Mouse (Mus musculus) myocyte (in vitro differentiated cells): ENCODE data around the gene Clip4. TPM values are rescaled to one million over a fixed set of nuclear protein-coding genes. Genes with fewer than 3 reads are reported as not detected.
A peak's percentile ranks its signal among the peaks of the same experiment; 100 is the strongest.

Experiments
- H3K27me3 ChIP-seq: one replicate; pipeline ENCODE4 v1.6.1; 2011; ENCODE audit not compliant: control insufficient read depth, insufficient read depth, insufficient read length
- H3K36me3 ChIP-seq: one replicate; pipeline ENCODE4 v1.6.1; 2011; ENCODE audit not compliant: control insufficient read depth, insufficient read depth
- H3K4me2 ChIP-seq: one replicate; pipeline ENCODE4 v1.6.1; 2011; ENCODE audit warnings: low read depth, control low read depth
- H3K4me3 ChIP-seq: one replicate; pipeline ENCODE4 v1.5.1; 2011; ENCODE audit warnings: mild to moderate bottlenecking, control low read depth, moderate library complexity
- H3K79me2 ChIP-seq: one replicate; pipeline ENCODE4 v1.6.1; 2011; ENCODE audit not compliant: control insufficient read depth, insufficient read depth
- H3ac ChIP-seq: one replicate; pipeline ENCODE4 v1.6.1; 2011; ENCODE audit not compliant: control insufficient read depth, insufficient read length
- CEBPB ChIP-seq: IDR thresholded peaks from 2 replicates; pipeline ENCODE4 v1.6.1; 2011; ENCODE audit warnings: mild to moderate bottlenecking, moderate library complexity; ENCODE audit not compliant: poor library complexity, insufficient read depth, severe bottlenecking
- E2F4 ChIP-seq: IDR thresholded peaks from one replicate; pipeline ENCODE4 v1.6.1; 2011; ENCODE audit warnings: mild to moderate bottlenecking, control low read depth, moderate library complexity; ENCODE audit not compliant: insufficient read depth
- MAX ChIP-seq: IDR thresholded peaks from one replicate; pipeline ENCODE4 v1.6.1; 2011; ENCODE audit warnings: low read depth, mild to moderate bottlenecking, control low read depth
- MYOD1 ChIP-seq, 3 experiments: IDR thresholded peaks; one replicate each; pipeline ENCODE4 v1.6.1; 2011; ENCODE audit warnings: control low read depth in 2 of 3, low read depth in 2 of 3, mild to moderate bottlenecking in 2 of 3, moderate library complexity in 1 of 3; ENCODE audit not compliant: insufficient read length in 2 of 3, control insufficient read depth in 1 of 3
- MYOG ChIP-seq, 3 experiments: IDR thresholded peaks; one replicate each; pipeline ENCODE4 v1.6.1; 2011; ENCODE audit warnings: control low read depth in 2 of 3, low read depth in 2 of 3, mild to moderate bottlenecking in 2 of 3; ENCODE audit not compliant: insufficient read length in 2 of 3, control insufficient read depth in 1 of 3, insufficient read depth in 1 of 3
- POLR2A ChIP-seq: IDR thresholded peaks from one replicate; pipeline ENCODE4 v1.6.1; 2011; ENCODE audit warnings: low read depth, mild to moderate bottlenecking, control low read depth, moderate library complexity; ENCODE audit not compliant: insufficient read length
- POLR2AphosphoS2 ChIP-seq: IDR thresholded peaks from one replicate; pipeline ENCODE4 v1.6.1; 2011; ENCODE audit warnings: low read depth, control low read depth; ENCODE audit not compliant: insufficient read length
- REST ChIP-seq: IDR thresholded peaks from one replicate; pipeline ENCODE4 v1.6.1; 2011; ENCODE audit warnings: mild to moderate bottlenecking, control low read depth, moderate library complexity; ENCODE audit not compliant: insufficient read depth, insufficient read length
- SRF ChIP-seq: IDR thresholded peaks from one replicate; pipeline ENCODE4 v1.6.1; 2011; ENCODE audit warnings: low read depth; ENCODE audit not compliant: control insufficient read depth, insufficient read length
- TCF12 ChIP-seq: IDR thresholded peaks from one replicate; pipeline ENCODE4 v1.6.1; 2011; ENCODE audit warnings: mild to moderate bottlenecking, control low read depth; ENCODE audit not compliant: poor library complexity, insufficient read depth, severe bottlenecking
- TCF3 ChIP-seq: IDR thresholded peaks from one replicate; pipeline ENCODE4 v1.6.1; 2011; ENCODE audit warnings: low read depth, control low read depth; ENCODE audit not compliant: insufficient read length
- USF1 ChIP-seq: IDR thresholded peaks from one replicate; pipeline ENCODE4 v1.6.1; 2011; ENCODE audit warnings: low read depth, mild to moderate bottlenecking, control low read depth, moderate library complexity
- polyA plus RNA-seq: library from polyadenylated mRNA; unstranded; fragments of >200 nt; fragmentation: generic; extraction: Trizol; gene quantifications from one replicate; pipeline ENCODE4 v1.2.1, GENCODE M21; 2012; ENCODE audit warnings: missing spikeins

Clip4 gene
- polyA plus RNA-seq, 1 experiment = 4.2 TPM

DNA sequence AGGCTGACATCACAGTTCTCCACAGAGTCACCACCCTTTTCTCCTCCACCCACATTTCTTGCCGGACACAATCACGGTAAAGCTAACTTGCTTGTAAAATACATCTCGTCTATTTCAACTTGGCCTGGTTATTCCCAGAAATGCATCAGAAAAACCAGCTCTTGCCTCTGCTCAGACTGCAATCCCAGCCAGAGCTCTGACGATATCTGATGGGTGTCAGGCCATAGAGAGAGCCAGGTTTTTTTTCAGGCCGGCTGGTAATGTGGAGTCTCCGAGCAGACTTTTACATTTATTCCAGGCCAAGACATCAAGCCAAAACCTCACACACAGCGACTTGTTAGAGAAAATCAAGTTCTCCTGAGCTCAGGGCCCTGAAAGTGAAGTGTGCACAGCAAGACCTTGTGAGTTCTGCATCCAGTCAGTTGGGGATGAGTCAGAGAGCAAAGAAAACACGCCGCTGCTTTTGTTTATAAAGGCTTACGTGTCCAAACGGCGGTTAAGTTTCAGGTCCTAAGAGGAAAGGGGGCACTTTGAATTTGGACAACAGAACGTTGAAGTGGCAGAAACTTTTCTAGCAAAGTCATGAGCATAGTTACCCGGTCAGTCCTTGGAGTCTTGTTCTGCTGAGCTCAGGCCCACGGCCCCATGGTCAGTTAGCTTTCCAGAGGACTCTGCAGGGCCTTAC lies 27.4 kb downstream of the Clip4 start:
- Histone ChIP-seq H3ac (no peak overlapping the region), H3K4me2 (peak overlapping the region; percentile 55), H3K36me3 (no peaks in the 10 kb centered on the region), H3K4me3 (no peak overlapping the region), H3K27me3 (no peaks in the 10 kb centered on the region), H3K79me2 (no peaks in the 10 kb centered on the region)
- TF ChIP-seq POLR2AphosphoS2 (no peak), MYOG (IDR thresholded peaks at IDR 0.05; ENCODE audit: control insufficient read depth in 1 of 3, insufficient read depth in 1 of 3, insufficient read length in 2 of 3, low read depth in 2 of 3) (no peak), SRF (no peak), MAX (no peak), E2F4 (no peak), TCF3 (no peak), REST (no peak), USF1 (no peak), POLR2A (no peak), MYOD1 (IDR thresholded peaks at IDR 0.05; ENCODE audit: control insufficient read depth in 1 of 3, insufficient read length in 2 of 3, low read depth in 2 of 3) (no peak), TCF12 (no peak)

GRCm38 (mm10) chr17:71803456-71803855 lies 35.2 kb downstream of the Clip4 start:
- H3K36me3 ChIP-seq = no peaks in the 10 kb centered on the region
- H3K79me2 ChIP-seq = no peaks in the 10 kb centered on the region
- H3K27me3 ChIP-seq = no peaks in the 10 kb centered on the region
- TF ChIP-seq MAX (no peak), SRF (no peak), TCF3 (no peak), E2F4 (no peak), MYOG (IDR thresholded peaks at IDR 0.05; ENCODE audit: control insufficient read depth in 1 of 3, insufficient read depth in 1 of 3, insufficient read length in 2 of 3, low read depth in 2 of 3) (no peak), USF1 (no peak), CEBPB (no peak), POLR2AphosphoS2 (no peak), REST (no peak), MYOD1 (IDR thresholded peaks at IDR 0.05; ENCODE audit: control insufficient read depth in 1 of 3, insufficient read length in 2 of 3, low read depth in 2 of 3) (no peak), POLR2A (no peak), TCF12 (no peak)
- no peak overlapping the region for H3K4me2 ChIP-seq
- no peak overlapping the region for H3K4me3 ChIP-seq
- H3ac ChIP-seq = no peak overlapping the region

- Histone ChIP-seq H3ac (no peak overlapping the region), H3K79me2 (no peaks in the 10 kb centered on the region), H3K27me3 (no peaks in the 10 kb centered on the region), H3K4me3 (no peak overlapping the region), H3K36me3 (no peaks in the 10 kb centered on the region), H3K4me2 (no peak overlapping the region)
- TF ChIP-seq MYOG (IDR thresholded peaks at IDR 0.05; ENCODE audit: control insufficient read depth in 1 of 3, insufficient read depth in 1 of 3, insufficient read length in 2 of 3, low read depth in 2 of 3) (no peak), SRF (no peak), REST (no peak), MAX (no peak), TCF12 (no peak), POLR2AphosphoS2 (no peak), USF1 (no peak)
Measured at GRCm38 (mm10) chr17:71803876-71804275, 35.6 kb downstream of the Clip4 start.

GRCm38 (mm10) chr17:71811070-71811469 lies 42.8 kb downstream of the Clip4 start:
- no peak overlapping the region for H3ac ChIP-seq
- H3K79me2 ChIP-seq = no peaks in the 10 kb centered on the region
- TF ChIP-seq POLR2A = no peak
- no peaks in the 10 kb centered on the region for H3K27me3 ChIP-seq
- no peaks in the 10 kb centered on the region for H3K36me3 ChIP-seq
- H3K4me3 ChIP-seq = no peak overlapping the region
- H3K4me2 ChIP-seq = no peak overlapping the region

- no peak overlapping the region for H3K4me3 ChIP-seq
- H3K4me2 ChIP-seq = no peak overlapping the region
- H3K27me3 ChIP-seq = no peaks in the 10 kb centered on the region
- H3K79me2 ChIP-seq = no peaks in the 10 kb centered on the region
- H3ac ChIP-seq = no peak overlapping the region
- H3K36me3 ChIP-seq = no peaks in the 10 kb centered on the region
- TF ChIP-seq REST = no peak
- TF ChIP-seq SRF = no peak
- TF ChIP-seq E2F4 = no peak
- TF ChIP-seq USF1 = no peak
- TF ChIP-seq TCF12 = no peak
- no peak for TF ChIP-seq CEBPB
- TF ChIP-seq MYOD1 (IDR thresholded peaks at IDR 0.05; ENCODE audit: control insufficient read depth in 1 of 3, insufficient read length in 2 of 3, low read depth in 2 of 3) = no peak
- no peak for TF ChIP-seq MAX
- TF ChIP-seq MYOG (IDR thresholded peaks at IDR 0.05; ENCODE audit: control insufficient read depth in 1 of 3, insufficient read depth in 1 of 3, insufficient read length in 2 of 3, low read depth in 2 of 3) = no peak
- TF ChIP-seq POLR2AphosphoS2 = no peak
- no peak for TF ChIP-seq POLR2A
- no peak for TF ChIP-seq TCF3
Measured at GRCm38 (mm10) chr17:71816136-71816864, 48.0 kb downstream of the Clip4 start.
